Mouse (Mus musculus) embryo, embryonic 11 days (tissue): ENCODE measurements at regions not wholly inside any gene's neighbourhood (a gene's known extent, or its start where the extent isn't known, plus 50 kb on each side); places are given as distances from the start of the nearest gene placed in this dataset.
A peak's percentile ranks its signal among the peaks of the same experiment; 100 is the strongest.

ENCODE experiments used
- DNase-seq: peaks from one replicate; pipeline ENCODE4 v3.0.0-alpha.2; 2015

GRCm38 (mm10) chr13:51899319-51900042 is 53.0 kb downstream of the Gadd45g start:
- no peak for DNase-seq

GRCm38 (mm10) chr13:51900043-51900440 is 53.6 kb downstream of the Gadd45g start:
- DNase-seq, result no peak

DNA sequence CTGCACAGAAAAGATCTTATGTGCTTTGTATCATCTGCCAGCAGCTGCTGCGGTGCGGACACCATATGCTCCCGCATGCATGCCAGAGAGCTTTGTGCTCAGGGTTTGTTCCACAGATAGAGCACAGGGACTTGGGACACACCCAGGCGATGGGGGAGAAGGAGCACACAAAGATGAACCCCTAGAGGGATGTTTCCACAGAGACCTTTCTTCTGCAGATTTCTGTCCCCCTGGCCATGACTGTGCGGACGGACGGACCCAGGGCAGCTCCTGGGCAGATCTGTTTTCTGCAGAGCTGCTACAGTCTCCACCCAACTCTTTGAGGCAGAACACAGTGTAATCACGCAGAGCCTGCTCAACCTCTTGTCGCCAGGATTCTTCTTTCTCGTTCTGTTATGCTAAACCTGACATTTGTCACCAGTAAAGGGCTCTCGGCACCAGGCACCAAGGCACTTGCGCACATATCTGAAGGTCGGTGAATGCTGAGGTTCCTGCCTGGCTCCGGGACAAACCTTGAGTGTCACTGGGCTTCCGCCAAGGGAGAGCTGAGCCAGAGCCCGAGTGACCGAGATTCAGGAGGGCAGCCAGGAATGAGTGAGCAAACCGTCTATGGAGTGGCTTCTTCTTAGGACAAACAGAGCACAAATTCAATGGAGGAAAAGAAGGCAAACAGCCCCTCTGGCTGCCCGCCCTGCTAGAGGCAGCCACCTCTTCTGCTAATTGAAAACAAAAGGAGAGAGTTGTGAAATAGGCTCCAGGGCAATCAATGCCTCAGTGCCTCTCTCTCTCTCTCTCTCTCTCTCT is 56.2 kb downstream of the Gadd45g start:
- peak; percentile 49 for DNase-seq

- DNase-seq, result peak; percentile 60
Measured at GRCm38 (mm10) chr13:51903324-51903939, 57.0 kb downstream of the Gadd45g start.

DNA sequence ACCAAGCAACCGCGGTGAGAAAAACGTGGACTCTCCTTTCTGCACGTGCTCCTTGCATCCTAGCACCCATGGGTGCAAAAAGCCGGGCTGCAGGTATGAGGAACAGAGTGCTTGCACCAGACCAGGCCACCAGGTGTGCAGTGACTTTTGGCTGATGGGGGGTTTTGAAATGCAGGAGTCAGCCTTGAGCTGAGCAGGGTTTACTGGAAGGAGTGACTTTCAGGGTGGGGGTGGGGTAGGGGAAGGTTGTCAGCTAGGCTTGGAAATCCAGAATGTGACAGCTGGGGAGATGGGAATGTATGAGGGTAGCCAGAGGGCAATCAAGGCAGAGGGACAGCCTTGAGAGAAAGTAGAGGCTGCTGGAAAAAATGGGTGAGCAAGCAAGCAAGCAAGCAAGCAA is 58.8 kb downstream of the Gadd45g start:
- DNase-seq, result no peak

- no peak for DNase-seq
Measured at GRCm38 (mm10) chr13:51906103-51906502, 59.6 kb downstream of the Gadd45g start.

GRCm38 (mm10) chr13:51908514-51908913 is 62.0 kb downstream of the Gadd45g start:
- DNase-seq, result no peak

GRCm38 (mm10) chr13:51911296-51911998 is 65.0 kb downstream of the Gadd45g start:
- DNase-seq, result no peak

GRCm38 (mm10) chr13:51912477-51912876 is 66.0 kb downstream of the Gadd45g start:
- DNase-seq, result no peak

DNA sequence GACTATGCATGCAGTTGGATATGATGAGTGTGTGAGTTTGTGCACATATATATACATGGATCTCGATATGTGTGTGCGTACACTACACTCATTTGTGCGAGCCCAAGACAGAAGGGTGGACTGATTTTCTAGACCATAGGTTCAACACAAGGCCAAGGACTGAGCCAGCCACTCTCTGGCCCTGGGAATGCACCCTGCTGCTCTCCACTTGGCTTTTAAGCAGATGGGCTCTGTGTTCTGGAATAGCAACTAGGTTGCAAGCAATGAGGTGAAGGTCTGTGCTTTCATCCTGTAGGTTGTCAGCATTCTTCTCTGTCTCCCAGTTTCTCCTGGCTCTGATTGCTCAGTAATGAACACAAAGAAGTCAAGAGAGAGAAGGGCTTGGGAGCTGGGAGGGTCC is 66.5 kb downstream of the Gadd45g start:
- DNase-seq, result no peak

DNA sequence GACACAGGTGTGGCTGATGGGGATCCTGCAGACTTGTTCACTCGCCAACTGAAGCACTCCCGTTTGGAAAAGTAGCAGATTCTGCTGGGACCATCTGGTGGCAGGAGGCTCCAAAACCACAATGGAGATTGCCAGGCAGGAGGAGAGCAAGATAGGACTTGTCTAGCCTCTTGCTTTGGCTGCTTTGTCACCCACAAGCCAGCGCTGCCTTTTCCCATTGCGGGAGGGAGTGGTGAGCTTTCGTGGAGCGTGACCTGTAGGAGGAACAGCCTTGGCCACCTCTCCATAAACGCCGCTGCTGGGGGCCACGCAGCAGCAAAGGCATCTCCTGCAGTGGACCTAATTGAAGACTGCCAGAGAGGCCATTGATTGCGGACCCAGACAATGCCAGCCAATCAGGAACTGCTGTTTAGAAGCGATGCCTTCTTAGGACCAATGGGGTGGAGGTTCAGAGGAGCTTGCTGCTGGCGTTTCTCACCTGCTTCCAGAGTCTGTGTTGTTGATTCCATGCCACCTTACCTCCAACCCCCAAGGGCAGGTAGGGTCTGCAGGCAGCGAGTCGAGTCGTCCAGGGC is 70.3 kb downstream of the Gadd45g start:
- DNase-seq, result peak; percentile 20

GRCm38 (mm10) chr13:51917658-51918057 is 71.2 kb downstream of the Gadd45g start:
- peak; percentile 54 for DNase-seq

- DNase-seq, result no peak
Measured at GRCm38 (mm10) chr13:51918108-51918507, 71.6 kb downstream of the Gadd45g start.

GRCm38 (mm10) chr13:51918781-51919170 is 72.3 kb downstream of the Gadd45g start:
- DNase-seq, result peak; percentile 64

DNA sequence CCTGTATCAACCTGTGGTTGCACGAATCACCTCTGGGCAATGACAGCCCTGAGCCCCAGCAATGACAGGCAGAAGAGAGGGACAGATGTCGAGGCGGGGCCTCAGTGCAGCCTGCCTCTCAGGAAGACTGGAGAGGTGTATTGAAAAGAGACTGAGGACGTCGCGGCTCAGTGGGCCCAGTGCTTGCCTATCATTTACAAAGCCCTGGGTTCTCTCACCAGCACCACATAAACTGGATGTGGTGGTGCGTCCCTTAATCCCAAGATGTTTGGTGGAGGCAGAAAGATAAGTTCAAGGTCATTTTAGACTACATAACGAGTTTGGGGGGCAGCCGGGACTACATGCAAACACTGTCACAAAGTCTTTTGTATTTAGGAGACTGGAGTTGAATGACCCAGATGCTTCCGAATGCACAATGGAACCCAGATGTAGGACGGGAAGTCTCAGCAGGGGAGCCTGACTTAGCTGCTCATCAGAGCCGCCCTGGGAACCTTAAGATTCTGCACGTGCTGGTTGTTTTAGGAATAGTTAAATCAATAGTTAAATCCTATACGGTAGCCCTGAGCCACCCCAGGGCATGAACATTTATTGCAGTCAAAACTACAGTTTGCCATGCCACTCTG is 72.8 kb downstream of the Gadd45g start:
- peak; percentile 71 for DNase-seq

GRCm38 (mm10) chr13:51919937-51920336 is 73.5 kb downstream of the Gadd45g start:
- DNase-seq, result no peak

DNA sequence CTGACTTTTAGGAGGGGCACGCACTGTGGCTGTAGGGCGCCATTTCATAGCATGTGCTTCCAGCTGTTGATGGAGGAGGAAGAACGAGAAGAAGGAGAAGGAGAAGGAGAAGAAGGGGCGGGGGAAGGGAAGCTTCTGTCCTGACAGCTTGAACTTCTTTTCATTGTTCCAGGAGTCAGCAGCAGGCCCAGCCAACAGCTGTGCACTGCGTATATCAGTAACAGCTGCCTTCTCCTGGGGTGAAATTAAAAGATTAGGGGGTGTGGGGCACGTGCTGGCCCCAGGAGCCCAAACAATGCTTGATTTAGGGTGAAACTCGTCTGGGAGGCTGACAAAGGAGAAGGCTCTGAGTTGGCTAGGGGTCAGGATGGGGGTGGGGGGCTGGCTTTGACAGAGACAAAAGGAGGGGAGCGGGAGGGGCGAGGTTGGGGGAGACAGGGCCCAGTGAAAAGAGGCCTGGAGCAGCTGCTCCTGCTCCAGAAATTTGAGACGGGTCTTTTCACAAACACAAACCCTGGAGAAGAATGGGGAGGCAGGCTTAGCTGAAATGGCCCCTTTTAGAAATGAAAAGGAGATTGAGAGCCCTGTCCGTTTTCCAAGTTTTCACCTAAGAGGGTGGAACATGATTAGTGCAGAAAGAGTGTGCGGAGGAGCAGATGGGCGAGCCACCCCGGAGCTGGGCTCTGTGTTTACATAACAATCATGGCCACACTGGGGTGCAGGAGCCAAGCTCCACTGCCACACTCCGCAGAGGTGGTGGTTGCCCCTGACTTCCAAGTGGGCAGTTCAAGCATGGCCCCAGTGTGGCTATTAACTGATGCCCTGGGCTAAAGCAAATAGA is 74.3 kb downstream of the Gadd45g start:
- peak; percentile 90 for DNase-seq

- peak; percentile 40 for DNase-seq
Measured at GRCm38 (mm10) chr13:51921550-51921949, 75.1 kb downstream of the Gadd45g start.

DNA sequence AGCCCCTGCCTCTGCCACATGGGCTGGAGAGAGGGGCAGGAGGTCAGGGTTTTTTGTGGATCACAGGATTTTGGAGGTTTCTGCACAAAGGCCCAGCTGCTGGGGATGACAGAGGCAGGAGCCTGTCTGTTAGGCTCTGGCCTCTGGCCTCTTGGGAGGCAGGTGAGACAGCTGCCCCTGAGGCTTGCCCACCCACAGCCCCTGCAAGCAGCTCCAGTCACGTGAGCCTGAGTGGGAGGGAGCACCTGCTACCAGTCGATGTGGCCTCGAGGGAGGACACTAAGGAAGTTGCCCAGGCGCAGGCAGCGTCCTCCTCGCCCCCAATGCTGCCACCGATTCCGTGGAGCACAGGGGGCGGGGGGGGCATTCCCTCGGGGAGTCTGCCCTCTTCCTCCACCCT is 80.3 kb downstream of the Gadd45g start:
- DNase-seq, result peak; percentile 36

- DNase-seq, result no peak
Measured at GRCm38 (mm10) chr13:51929730-51930129, 83.3 kb downstream of the Gadd45g start.

DNA sequence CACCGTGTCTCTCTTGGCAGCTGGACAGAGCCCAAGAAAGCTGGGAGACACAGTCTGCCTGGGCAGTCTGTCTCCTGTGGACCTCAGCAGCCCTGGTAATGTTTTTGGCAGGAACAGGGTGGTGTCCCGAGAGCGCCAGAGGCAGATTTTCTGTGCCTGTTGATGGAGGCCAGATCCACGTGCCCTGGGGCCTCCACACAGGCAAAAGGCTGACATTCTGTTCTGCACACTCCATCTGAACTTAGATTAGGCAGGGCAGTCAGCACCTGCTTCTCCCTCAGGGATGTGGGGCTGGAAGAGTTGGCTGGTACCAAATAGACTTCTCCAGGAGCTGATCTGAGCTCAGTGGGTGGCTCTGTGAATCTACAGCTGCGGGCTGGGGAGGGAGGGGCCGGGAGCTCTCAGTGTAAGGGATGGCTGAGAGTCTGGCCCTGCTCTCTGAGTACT is 83.8 kb downstream of the Gadd45g start:
- peak; percentile 25 for DNase-seq
